Mouse (Mus musculus) heart, adult 8-10 months (tissue): ENCODE data around the gene Lrriq3. TPM values are rescaled to one million over a fixed set of nuclear protein-coding genes. Genes with fewer than 3 reads are reported as not detected.

Experiments
- total RNA-seq, 4 experiments: library from RNA; stranded (reverse); gene quantifications; 2 replicates each; pipeline ENCODE4 v1.2.4; 2022

Lrriq3 gene
- total RNA-seq, 4 experiments from 2014 or later = 0.19 to 0.44 (median 0.34) TPM

Other genes starting within 250 kb of the Lrriq3 start
- 10 to 100 TPM; 76.5 to 95.0 (median 90.9) TPM for gene Tnni3k, start 38.0 kb upstream of the Lrriq3 start, total RNA-seq
- 10 to 100 TPM; 11.6 to 14.5 (median 13.7) TPM for gene Fpgt, start within 50 bp of the Lrriq3 start, total RNA-seq